Mouse (Mus musculus) neural tube, embryonic 12.5 days (tissue): ENCODE data around the gene Lcp2. TPM values are rescaled to one million over a fixed set of nuclear protein-coding genes. Genes with fewer than 3 reads are reported as not detected.

Experiments
- ATAC-seq: fragments of 200-750 bp; cut with Nextera tagmentation; 2 replicates; pipeline ENCODE4 v1.8.0; 2017; ENCODE audit warnings: low read depth, mild to moderate bottlenecking, moderate TSS enrichment, moderate library complexity; ENCODE audit not compliant: low FRiP score
- H3K27ac ChIP-seq: fragments of 300-500 bp; sonication (generic); 2 replicates; pipeline ENCODE4 v1.5.1; 2016
- H3K27me3 ChIP-seq: fragments of 300-500 bp; sonication (generic); replicated peaks from 2 replicates; pipeline ENCODE4 v1.6.1; 2016; ENCODE audit warnings: mild to moderate bottlenecking
- H3K36me3 ChIP-seq: fragments of 300-500 bp; sonication (generic); 2 replicates; pipeline ENCODE4 v1.6.1; 2016; ENCODE audit warnings: mild to moderate bottlenecking
- H3K4me1 ChIP-seq: fragments of 300-500 bp; sonication (generic); 2 replicates; pipeline ENCODE4 v1.6.1; 2016
- H3K4me2 ChIP-seq: fragments of 300-500 bp; sonication (generic); replicated peaks from 2 replicates; pipeline ENCODE4 v1.6.1; 2016; ENCODE audit warnings: mild to moderate bottlenecking
- H3K4me3 ChIP-seq: fragments of 300-500 bp; sonication (generic); 2 replicates; pipeline ENCODE4 v1.5.1; 2016
- H3K9ac ChIP-seq: fragments of 300-500 bp; sonication (generic); 2 replicates; pipeline ENCODE4 v1.6.1; 2016; ENCODE audit warnings: mild to moderate bottlenecking
- H3K9me3 ChIP-seq: fragments of 300-500 bp; sonication (generic); 2 replicates; pipeline ENCODE4 v1.6.1; 2016; ENCODE audit warnings: mild to moderate bottlenecking
- whole genome bisulfite sequencing: fragments of 180-500 bp; shearing (Covaris S2); methylation state at CpG from one replicate; pipeline ENCODE4 v1.1.7; 2016; 5-methylcytosine and 5-hydroxymethylcytosine counted together
- polyA plus RNA-seq: library from polyadenylated mRNA; unstranded; fragments of >200 nt; fragmentation: Nextera tagmentation; extraction: Ambion mirVana; gene quantifications from 2 replicates; pipeline ENCODE4 v1.2.1, GENCODE M21; 2016

The Lcp2 gene
- polyA plus RNA-seq, 1 experiment from 2014 or later, result 2.4 TPM

DNA sequence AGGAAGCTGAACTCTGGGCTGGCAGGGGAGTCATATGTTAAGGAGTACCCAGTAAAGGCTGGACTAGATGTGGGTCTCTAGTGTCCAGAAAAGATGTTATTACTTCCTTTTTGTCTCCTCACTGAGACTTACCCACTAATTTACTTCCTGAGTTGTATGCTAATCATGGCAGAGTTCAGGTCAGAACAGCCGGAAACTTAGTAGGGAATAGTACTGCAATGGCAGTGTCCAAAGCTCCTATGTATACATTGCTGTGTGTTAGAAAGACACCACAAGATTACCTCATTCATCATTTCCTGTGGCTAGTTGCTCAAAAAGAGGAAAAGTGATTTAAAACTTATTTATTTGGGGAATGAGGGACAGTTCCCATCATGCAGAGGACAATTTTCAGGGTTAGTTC, 21.6 kb upstream of the Lcp2 start:
- Histone ChIP-seq H3K4me2 (no peak overlapping the region), H3K4me1 (no peaks in the 10 kb centered on the region), H3K4me3 (no peak overlapping the region), H3K9ac (no peak overlapping the region), H3K27me3 (no peaks in the 10 kb centered on the region), H3K36me3 (no peaks in the 10 kb centered on the region), H3K9me3 (no peaks in the 10 kb centered on the region), H3K27ac (no peak overlapping the region)
- no peak for ATAC-seq
- 92% methylated on average over 1 of the region's 1 CpGs for WGBS

GRCm38 (mm10) chr11:34029658-34030057, 17.1 kb upstream of the Lcp2 start:
- H3K4me1 ChIP-seq, result no peaks in the 10 kb centered on the region
- no peak overlapping the region for H3K4me3 ChIP-seq
- no peak overlapping the region for H3K9ac ChIP-seq
- 76% methylated on average over 5 of the region's 5 CpGs for WGBS
- H3K4me2 ChIP-seq, result no peak overlapping the region
- no peaks in the 10 kb centered on the region for H3K36me3 ChIP-seq
- no peak overlapping the region for H3K27ac ChIP-seq
- no peak for ATAC-seq
- no peaks in the 10 kb centered on the region for H3K27me3 ChIP-seq
- no peaks in the 10 kb centered on the region for H3K9me3 ChIP-seq

DNA sequence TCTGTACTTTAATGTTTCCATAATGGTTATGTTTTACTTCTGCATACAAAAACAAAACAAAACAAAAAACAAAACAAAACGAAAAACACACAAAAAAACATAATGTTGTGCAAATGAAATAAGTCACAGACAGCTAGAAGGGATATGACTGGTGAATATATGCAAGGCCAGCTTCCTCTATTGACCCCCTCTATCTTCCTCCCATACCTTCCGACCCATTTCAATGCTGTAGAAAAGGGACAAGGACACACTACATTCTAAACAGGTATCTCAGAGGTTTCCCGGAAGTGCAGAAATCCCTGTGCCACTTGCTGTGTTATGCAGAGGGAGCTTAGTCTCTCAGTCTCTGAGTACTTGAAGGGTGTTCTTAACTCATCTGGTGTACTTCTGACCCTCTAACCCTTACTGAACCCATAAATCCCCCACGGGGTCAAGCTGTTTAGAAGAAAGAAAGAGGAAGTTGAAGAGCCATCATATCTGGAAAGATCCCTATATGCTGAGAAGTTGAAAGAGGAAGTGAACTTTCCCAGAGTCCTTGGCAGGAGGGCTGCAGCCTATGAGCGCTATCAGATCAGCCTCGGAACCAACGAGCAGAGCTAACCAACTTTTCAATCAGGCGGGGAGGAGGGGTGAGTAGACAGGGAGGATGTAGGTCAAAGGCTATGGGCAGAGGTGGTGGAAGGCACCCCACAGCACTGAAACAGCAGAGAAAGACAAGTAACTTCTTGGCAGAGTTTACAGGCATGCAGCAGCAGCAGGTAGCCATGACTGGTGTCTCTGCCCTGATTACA, 15.5 kb upstream of the Lcp2 start:
- Histone ChIP-seq H3K9ac (no peak overlapping the region), H3K9me3 (no peaks in the 10 kb centered on the region), H3K4me3 (no peak overlapping the region), H3K36me3 (no peaks in the 10 kb centered on the region), H3K27me3 (no peaks in the 10 kb centered on the region), H3K27ac (no peak overlapping the region), H3K4me2 (no peak overlapping the region), H3K4me1 (no peaks in the 10 kb centered on the region)
- no peak for ATAC-seq
- 78% methylated on average over 8 of the region's 8 CpGs for WGBS

DNA sequence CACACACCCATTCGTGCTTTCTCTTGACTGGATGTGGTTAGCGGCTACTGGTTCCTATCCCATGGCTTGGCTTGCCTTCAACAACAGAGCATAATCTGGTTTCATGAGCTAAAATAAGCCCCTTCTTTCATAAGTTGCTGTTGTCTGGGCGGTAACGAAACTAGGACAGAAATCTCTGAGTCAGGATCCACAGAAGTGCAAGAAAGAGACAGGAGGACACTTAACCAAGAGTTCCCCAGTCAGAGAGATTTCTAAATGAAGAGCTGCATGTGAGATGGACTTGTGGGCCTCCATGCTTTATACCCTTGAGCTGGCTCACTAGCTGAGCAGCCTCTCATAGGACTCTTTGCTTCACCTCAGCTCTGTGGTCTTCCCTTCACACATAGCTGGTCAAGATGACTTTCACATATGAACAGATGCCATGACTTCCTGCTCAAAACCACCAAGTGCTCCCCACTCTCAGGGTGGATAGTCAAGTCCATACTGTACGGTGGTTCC, 12.7 kb upstream of the Lcp2 start:
- H3K4me3 ChIP-seq, result no peak overlapping the region
- H3K27me3 ChIP-seq, result no peaks in the 10 kb centered on the region
- H3K9ac ChIP-seq, result no peak overlapping the region
- H3K36me3 ChIP-seq, result no peaks in the 10 kb centered on the region
- no peaks in the 10 kb centered on the region for H3K4me1 ChIP-seq
- no peak overlapping the region for H3K4me2 ChIP-seq
- H3K27ac ChIP-seq, result no peak overlapping the region
- no peak for ATAC-seq
- 89% methylated on average over 5 of the region's 5 CpGs for WGBS
- H3K9me3 ChIP-seq, result no peaks in the 10 kb centered on the region

GRCm38 (mm10) chr11:34034794-34035193, 11.9 kb upstream of the Lcp2 start:
- WGBS, result 83% methylated on average over 2 of the region's 2 CpGs
- ATAC-seq, result no peak
- H3K27ac ChIP-seq, result no peak overlapping the region

GRCm38 (mm10) chr11:34035909-34036658, 10.6 kb upstream of the Lcp2 start:
- 85% methylated on average over 5 of the region's 5 CpGs for WGBS
- Histone ChIP-seq H3K36me3 (no peaks in the 10 kb centered on the region), H3K27me3 (no peaks in the 10 kb centered on the region), H3K4me1 (no peaks in the 10 kb centered on the region), H3K27ac (no peak overlapping the region), H3K9ac (no peak overlapping the region), H3K4me2 (no peak overlapping the region), H3K4me3 (no peak overlapping the region), H3K9me3 (no peaks in the 10 kb centered on the region)
- no peak for ATAC-seq

More at GRCm38 (mm10) chr11:34034794-34035193, 11.9 kb upstream of the Lcp2 start:
- Histone ChIP-seq H3K27me3 (no peaks in the 10 kb centered on the region), H3K36me3 (no peaks in the 10 kb centered on the region), H3K9ac (no peak overlapping the region), H3K4me1 (no peaks in the 10 kb centered on the region), H3K4me3 (no peak overlapping the region), H3K9me3 (no peaks in the 10 kb centered on the region), H3K4me2 (no peak overlapping the region)

- Histone ChIP-seq H3K27me3 (no peaks in the 10 kb centered on the region), H3K36me3 (no peaks in the 10 kb centered on the region), H3K9ac (no peak overlapping the region), H3K9me3 (no peaks in the 10 kb centered on the region), H3K4me2 (no peak overlapping the region), H3K4me3 (no peak overlapping the region), H3K27ac (no peak overlapping the region), H3K4me1 (no peaks in the 10 kb centered on the region)
- WGBS, result 90% methylated on average over 5 of the region's 5 CpGs
- ATAC-seq, result no peak
These were observed 6.7 kb upstream of the Lcp2 start for GRCm38 (mm10) chr11:34040061-34040460.

GRCm38 (mm10) chr11:34042808-34043207, 3.9 kb upstream of the Lcp2 start:
- 74% methylated on average over 1 of the region's 1 CpGs for WGBS
- no peaks in the 10 kb centered on the region for H3K27me3 ChIP-seq

DNA sequence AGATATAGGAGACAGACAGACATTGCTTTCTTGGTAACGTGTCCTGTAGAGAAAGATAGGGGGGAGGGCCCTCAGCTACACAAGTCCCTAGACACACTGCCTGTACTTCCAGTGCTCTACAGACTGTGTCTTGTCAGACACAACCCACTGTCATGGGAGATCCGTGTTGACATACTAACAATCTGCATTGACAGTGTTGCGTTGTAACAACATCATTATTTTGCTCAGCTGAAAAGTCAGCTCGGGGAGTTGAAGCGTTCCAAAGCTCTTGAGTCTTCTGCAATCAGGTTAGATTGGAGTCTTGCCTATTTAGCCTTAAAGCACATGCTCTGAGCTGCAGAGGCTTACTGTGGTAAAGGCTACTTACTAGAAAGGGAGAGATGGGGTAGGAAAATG, 820 bp downstream of the Lcp2 start:
- no peak overlapping the region for H3K27ac ChIP-seq
- H3K4me1 ChIP-seq, result no peaks in the 10 kb centered on the region
- ATAC-seq, result no peak
- no peaks in the 10 kb centered on the region for H3K36me3 ChIP-seq
- H3K4me3 ChIP-seq, result no peak overlapping the region
- no peak overlapping the region for H3K9ac ChIP-seq
- no peak overlapping the region for H3K4me2 ChIP-seq
- no peaks in the 10 kb centered on the region for H3K27me3 ChIP-seq
- 95% methylated on average over 5 of the region's 5 CpGs for WGBS
- H3K9me3 ChIP-seq, result no peaks in the 10 kb centered on the region

More at GRCm38 (mm10) chr11:34042808-34043207, 3.9 kb upstream of the Lcp2 start:
- ATAC-seq, result no peak
- H3K27ac ChIP-seq, result no peak overlapping the region
- H3K36me3 ChIP-seq, result no peaks in the 10 kb centered on the region
- H3K9ac ChIP-seq, result no peak overlapping the region
- H3K4me2 ChIP-seq, result no peak overlapping the region
- no peaks in the 10 kb centered on the region for H3K4me1 ChIP-seq
- H3K9me3 ChIP-seq, result no peaks in the 10 kb centered on the region
- no peak overlapping the region for H3K4me3 ChIP-seq

GRCm38 (mm10) chr11:34048375-34049124, 1.8 kb downstream of the Lcp2 start:
- no peaks in the 10 kb centered on the region for H3K4me1 ChIP-seq
- no peaks in the 10 kb centered on the region for H3K27me3 ChIP-seq
- H3K27ac ChIP-seq, result no peak overlapping the region
- ATAC-seq, result no peak
- H3K9ac ChIP-seq, result no peak overlapping the region
- no peak overlapping the region for H3K4me2 ChIP-seq
- no peak overlapping the region for H3K4me3 ChIP-seq
- WGBS, result 90% methylated on average over 8 of the region's 8 CpGs
- H3K36me3 ChIP-seq, result no peaks in the 10 kb centered on the region
- no peaks in the 10 kb centered on the region for H3K9me3 ChIP-seq

- no peak for ATAC-seq
- H3K4me3 ChIP-seq, result no peak overlapping the region
- WGBS, result 90% methylated on average over 1 of the region's 1 CpGs
- no peaks in the 10 kb centered on the region for H3K27me3 ChIP-seq
- no peaks in the 10 kb centered on the region for H3K36me3 ChIP-seq
- H3K9me3 ChIP-seq, result no peaks in the 10 kb centered on the region
- no peaks in the 10 kb centered on the region for H3K4me1 ChIP-seq
- no peak overlapping the region for H3K27ac ChIP-seq
- H3K4me2 ChIP-seq, result no peak overlapping the region
- no peak overlapping the region for H3K9ac ChIP-seq
These were observed 2.3 kb downstream of the Lcp2 start for GRCm38 (mm10) chr11:34049125-34049379.

GRCm38 (mm10) chr11:34050063-34050462, 3.3 kb downstream of the Lcp2 start:
- Histone ChIP-seq H3K27ac (no peak overlapping the region), H3K36me3 (no peaks in the 10 kb centered on the region), H3K27me3 (no peaks in the 10 kb centered on the region), H3K9ac (no peak overlapping the region), H3K9me3 (no peaks in the 10 kb centered on the region), H3K4me1 (no peaks in the 10 kb centered on the region), H3K4me2 (no peak overlapping the region), H3K4me3 (no peak overlapping the region)
- ATAC-seq, result no peak
- WGBS, result 85% methylated on average over 1 of the region's 1 CpGs
